Mouse (Mus musculus) kidney, adult 2 months (tissue): ENCODE measurements around the gene Stx8.

Source experiments
- CTCF ChIP-seq: fragments of 200-500 bp; conservative IDR thresholded peaks from 2 replicates; pipeline ENCODE4 v1.5.1; 2011; ENCODE audit warnings: low read depth, mild to moderate bottlenecking, control low read depth, low read length, moderate library complexity, mixed read lengths; ENCODE audit not compliant: insufficient read depth, insufficient read length
- POLR2A ChIP-seq: fragments of 200-500 bp; IDR thresholded peaks from one replicate; pipeline ENCODE4 v1.6.1; 2011; ENCODE audit warnings: low read depth, low read length, control low read depth

- TF ChIP-seq CTCF: no peak
- no peak for TF ChIP-seq POLR2A
These were observed 235.1 kb downstream of the Stx8 start for GRCm38 (mm10) chr11:68201063-68201462.
